Comparison of ENCODE assay signal across 10 mouse cellular contexts in genomic region chr10:20657316-20658081, GRCm38 (mm10).
A peak's percentile ranks its signal among the peaks of the same experiment; 100 is the strongest.
DNase-seq lines count a peak whose midpoint lies in the region; ATAC-seq and TF ChIP-seq lines count a peak whose summit lies in the region.
"Had no signal": no experiment of that assay in that cellular context is flagged by ENCODE, and none has a peak within 500 bp of the region (broad histone marks: within the 10 kb centered on the region; RNA-seq: fewer than 3 reads in every experiment).

No protein-coding gene starts in this region.

- H3K4me2 ChIP-seq in kidney, embryonic 16.5 days (replicated peaks; ENCODE audit: low read depth, low read length) = no peak overlapping the region; the same call in 1 of the 2 replicates
- H3K4me2 ChIP-seq in heart, embryonic 11.5 days = no peak overlapping the region
- H3K4me2 ChIP-seq in limb, embryonic 14.5 days (replicated peaks; ENCODE audit: low read depth, low read length, severe bottlenecking) = no peak overlapping the region

- H3K4me3 ChIP-seq in kidney, embryonic 16.5 days (ENCODE audit: low read length) = no peak overlapping the region
- H3K4me3 ChIP-seq in kidney, adult 2 months (ENCODE audit: insufficient read depth, low read depth, low read length) = no peak overlapping the region
- H3K4me3 ChIP-seq in embryonic facial prominence, embryonic 10.5 days = no peak overlapping the region
- no peak overlapping the region for H3K4me3 ChIP-seq in heart, embryonic 11.5 days (ENCODE audit: low read depth, low read length)
- H3K4me3 ChIP-seq in limb, embryonic 14.5 days (replicated peaks; ENCODE audit: low read length) = no peak overlapping the region

- DNase-seq in kidney, adult 2 months = no peak
- no peak for DNase-seq in embryonic facial prominence, embryonic 10.5 days (ENCODE audit: low spot score)
- peak; percentile 65 for DNase-seq in limb, embryonic 14.5 days (ENCODE audit: low spot score)
- no peak for DNase-seq in thymus, postnatal 10 days (ENCODE audit: low spot score in 2 of 2)
- DNase-seq in right cerebral cortex, postnatal 4 days = no peak
- DNase-seq: adrenal gland, postnatal 10 days; layer of hippocampus, postnatal 36 days had no signal

- ATAC-seq in kidney, embryonic 16.5 days (ENCODE audit: low FRiP score, low TSS enrichment) = no peak
- ATAC-seq in heart, embryonic 11.5 days (replicated peaks; ENCODE audit: insufficient number of reproducible peaks, low FRiP score, low TSS enrichment) = no peak
- no peak for ATAC-seq in limb, embryonic 14.5 days (ENCODE audit: low FRiP score, low read depth)
- no peak for ATAC-seq in activated CD4-positive, CD25-positive, alpha-beta regulatory T cell, adult 4 months

- 48% methylated on average over 12 of the region's 12 CpGs for WGBS in kidney, embryonic 16.5 days
- whole genome bisulfite sequencing in kidney, adult 2 months = 71% methylated on average over 12 of the region's 12 CpGs
- 69% methylated on average over 12 of the region's 12 CpGs for WGBS in embryonic facial prominence, embryonic 10.5 days
- WGBS in heart, embryonic 11.5 days (ENCODE audit: insufficient replicate concordance) = 48% methylated on average over 12 of the region's 12 CpGs
- WGBS in limb, embryonic 14.5 days = 38% methylated on average over 12 of the region's 12 CpGs

- no peaks in the 10 kb centered on the region for H3K9me3 ChIP-seq in kidney, embryonic 16.5 days (ENCODE audit: low read length)
- H3K9me3 ChIP-seq in embryonic facial prominence, embryonic 10.5 days = no peaks in the 10 kb centered on the region
- no peaks in the 10 kb centered on the region for H3K9me3 ChIP-seq in heart, embryonic 11.5 days (replicated peaks; ENCODE audit: control insufficient read depth, low read length)
- no peaks in the 10 kb centered on the region for H3K9me3 ChIP-seq in limb, embryonic 14.5 days (ENCODE audit: control insufficient read depth, low read length)

- TF ChIP-seq CTCF in kidney, adult 2 months (conservative IDR thresholded peaks at IDR 0.05; ENCODE audit: insufficient read depth, insufficient read length, low read depth, low read length) = no peak

- no peaks in the 10 kb centered on the region for H3K36me3 ChIP-seq in kidney, embryonic 16.5 days (ENCODE audit: insufficient read depth, low read length)
- no peaks in the 10 kb centered on the region for H3K36me3 ChIP-seq in kidney, adult 2 months (ENCODE audit: control insufficient read depth, insufficient read depth, low read length)
- no peaks in the 10 kb centered on the region for H3K36me3 ChIP-seq in embryonic facial prominence, embryonic 10.5 days (replicated peaks)
- H3K36me3 ChIP-seq in heart, embryonic 11.5 days (ENCODE audit: control insufficient read depth, insufficient read depth, low read length) = no peaks in the 10 kb centered on the region
- no peaks in the 10 kb centered on the region for H3K36me3 ChIP-seq in limb, embryonic 14.5 days (ENCODE audit: control insufficient read depth, insufficient read depth, low read length)

- H3K9ac ChIP-seq in kidney, embryonic 16.5 days (replicated peaks; ENCODE audit: low read length) = peak overlapping the region; percentile 26; the same call in 1 of the 2 replicates
- H3K9ac ChIP-seq in heart, embryonic 11.5 days (ENCODE audit: low read depth, low read length) = no peak overlapping the region
- 0 out of 2 replicates have a peak overlapping the region, but pooled peaks have one; percentile 12 for H3K9ac ChIP-seq in limb, embryonic 14.5 days (ENCODE audit: low read depth, low read length, severe bottlenecking)

- no peak for TF ChIP-seq POLR2A in kidney, adult 2 months (IDR thresholded peaks at IDR 0.05; ENCODE audit: low read depth, low read length)
- no peak for TF ChIP-seq POLR2A in limb, embryonic 14.5 days (IDR thresholded peaks at IDR 0.05; ENCODE audit: borderline replicate concordance, extremely low read depth, insufficient read depth, insufficient read length)

- H3K4me1 ChIP-seq in kidney, embryonic 16.5 days (ENCODE audit: insufficient read depth, low read length) = peaks cover 4% of the 10 kb centered on the region; the same call in 1 of the 2 replicates
- H3K4me1 ChIP-seq in kidney, adult 2 months (ENCODE audit: control insufficient read depth, insufficient read depth, low read length) = no peaks in the 10 kb centered on the region
- peaks cover 33% of the 10 kb centered on the region for H3K4me1 ChIP-seq in embryonic facial prominence, embryonic 10.5 days
- no peaks in the 10 kb centered on the region for H3K4me1 ChIP-seq in heart, embryonic 11.5 days (ENCODE audit: control insufficient read depth, insufficient read depth, low read length)
- H3K4me1 ChIP-seq in limb, embryonic 14.5 days (ENCODE audit: control insufficient read depth, insufficient read depth, low read length) = peaks cover 18% of the 10 kb centered on the region

- H3K27ac ChIP-seq in kidney, embryonic 16.5 days (ENCODE audit: low read length) = no peak overlapping the region
- H3K27ac ChIP-seq in kidney, adult 2 months (ENCODE audit: insufficient read depth, low read depth, low read length) = no peak overlapping the region
- H3K27ac ChIP-seq in embryonic facial prominence, embryonic 10.5 days (replicated peaks) = peak overlapping the region; percentile 58; the same call in 1 of the 2 replicates
- H3K27ac ChIP-seq in heart, embryonic 11.5 days (ENCODE audit: low read depth, low read length) = 0 out of 2 replicates have a peak overlapping the region, but pooled peaks have one; percentile 16
- no peak overlapping the region for H3K27ac ChIP-seq in limb, embryonic 14.5 days (replicated peaks; ENCODE audit: low read depth, low read length)

- no peaks in the 10 kb centered on the region for H3K27me3 ChIP-seq in kidney, embryonic 16.5 days (ENCODE audit: insufficient read depth, low read length)
- no peaks in the 10 kb centered on the region for H3K27me3 ChIP-seq in kidney, adult 2 months (replicated peaks; ENCODE audit: control insufficient read depth, insufficient read depth, low read length)
- no peaks in the 10 kb centered on the region for H3K27me3 ChIP-seq in embryonic facial prominence, embryonic 10.5 days (replicated peaks; ENCODE audit: low read depth, poor library complexity, severe bottlenecking)
- no peaks in the 10 kb centered on the region for H3K27me3 ChIP-seq in heart, embryonic 11.5 days (ENCODE audit: control insufficient read depth, insufficient read depth, low read length)
- no peaks in the 10 kb centered on the region for H3K27me3 ChIP-seq in limb, embryonic 14.5 days (ENCODE audit: control insufficient read depth, insufficient read depth, low read length)

Comparison
In these comparisons a context has a peak if more than half of its experiments do, and no peak if none do; other contexts are left out.
1. H3K27ac ChIP-seq: peak in embryonic facial prominence, embryonic 10.5 days (single experiment) and heart, embryonic 11.5 days (single experiment); none in kidney, embryonic 16.5 days (single experiment), kidney, adult 2 months (single experiment) and limb, embryonic 14.5 days (single experiment).